Mouse (Mus musculus) thymus, postnatal 25 days (tissue): ENCODE data around the gene Cd200r2.
"Not testable (repeated sequence)": the region's sequence is repeated elsewhere in the genome, so short reads cannot be mapped to it uniquely, and the experiment has no call there.

Experiments used
- DNase-seq: peaks from one replicate; pipeline ENCODE4 v3.0.0; 2022

Cd200r2 gene

DNA sequence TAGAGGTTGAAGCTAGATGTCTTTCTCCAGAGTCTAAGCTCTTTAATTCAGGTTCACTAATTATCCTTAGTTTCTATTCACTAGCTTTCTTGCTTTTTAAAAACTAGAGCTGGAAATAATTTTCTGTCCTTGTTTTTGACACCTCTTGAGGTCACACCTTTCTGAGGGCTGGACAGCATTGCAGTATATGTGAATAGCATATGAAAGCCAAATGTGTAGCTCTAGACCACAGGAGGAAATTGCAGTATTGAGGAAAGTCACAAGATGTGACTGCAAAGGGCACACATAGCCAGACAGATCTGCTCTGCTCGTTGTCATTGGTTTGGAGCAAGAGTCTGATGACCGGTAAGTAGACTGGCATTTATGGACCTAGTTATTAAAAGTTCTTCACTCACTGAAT is at the start of gene Cd200r2:
Cd200r2 (plus strand) TSS at position 301 of the 400 bp plus-strand sequence.
- DNase-seq, result no peak

DNA sequence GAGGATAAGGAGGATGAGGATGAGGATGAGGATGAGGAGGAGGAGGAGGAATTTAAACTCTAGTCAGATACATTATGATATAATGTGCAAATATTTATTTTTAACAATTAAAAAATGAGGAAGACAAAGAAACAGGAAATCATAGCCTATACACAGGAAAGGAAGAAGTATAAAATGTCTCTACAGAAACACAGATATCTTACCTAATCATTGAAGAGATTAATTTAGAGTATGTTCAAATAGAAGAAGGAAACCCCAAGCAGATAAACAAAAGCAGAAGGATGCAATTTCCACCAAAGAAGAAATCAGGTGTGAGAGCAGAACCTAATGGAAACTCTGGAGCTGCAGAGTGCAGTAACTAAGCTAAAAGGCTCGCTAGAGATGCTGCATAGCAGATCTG is 48.9 kb upstream of the Cd200r2 start:
- DNase-seq, result no peak

DNA sequence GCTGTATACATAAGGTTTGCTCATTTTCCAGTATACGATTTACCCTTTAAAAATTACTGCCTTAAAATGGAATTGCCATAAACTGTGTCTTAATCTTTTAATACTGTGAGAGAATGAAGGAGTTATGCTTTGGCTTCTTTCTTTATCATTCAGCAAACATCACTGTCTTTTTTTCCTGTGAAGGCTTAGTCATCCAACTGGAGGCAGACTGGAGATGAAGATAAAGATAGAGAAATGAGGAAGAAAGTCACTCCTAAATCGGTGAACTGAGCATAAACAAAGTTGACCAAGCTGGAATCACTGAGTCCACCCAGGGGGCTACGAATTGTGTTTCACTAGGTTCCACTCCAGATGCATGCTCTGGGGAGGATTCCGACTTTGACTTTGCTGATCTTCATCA is 46.4 kb upstream of the Cd200r2 start:
- DNase-seq, result no peak

DNA sequence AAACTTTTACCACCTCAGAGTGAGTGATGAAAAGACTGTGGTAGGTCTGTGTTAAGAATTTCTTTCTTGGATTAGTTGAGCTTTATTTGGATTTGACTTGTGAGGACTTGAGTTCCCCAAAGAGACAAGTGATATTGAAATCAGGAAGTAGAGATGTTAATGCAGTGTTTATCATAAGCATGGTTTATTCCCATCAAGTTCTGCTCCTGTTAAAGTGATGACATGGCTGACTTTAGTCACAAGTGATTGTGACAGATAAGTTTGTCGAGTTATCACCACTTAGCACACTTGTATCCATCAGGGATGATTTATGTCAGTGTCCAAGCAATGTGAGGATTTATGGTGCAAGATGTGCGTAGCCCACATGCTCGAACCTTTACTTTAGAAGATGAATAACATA is 34.6 kb upstream of the Cd200r2 start:
- DNase-seq, result no peak

DNA sequence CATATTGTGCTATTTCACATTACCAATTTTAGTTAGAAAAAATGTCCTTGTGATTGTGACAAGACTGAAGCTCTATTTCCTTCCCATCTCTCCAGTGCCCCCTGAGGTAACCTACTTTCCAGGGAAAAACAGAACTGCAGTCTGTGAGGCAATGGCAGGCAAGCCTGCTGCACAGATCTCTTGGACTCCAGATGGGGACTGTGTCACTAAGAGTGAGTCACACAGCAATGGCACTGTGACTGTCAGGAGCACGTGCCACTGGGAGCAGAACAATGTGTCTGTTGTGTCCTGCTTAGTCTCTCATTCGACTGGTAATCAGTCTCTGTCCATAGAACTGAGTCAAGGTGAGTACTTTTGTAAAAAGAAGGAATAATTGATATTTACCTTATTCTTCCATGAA is 33.7 kb upstream of the Cd200r2 start:
- not testable (repeated sequence) for DNase-seq

DNA sequence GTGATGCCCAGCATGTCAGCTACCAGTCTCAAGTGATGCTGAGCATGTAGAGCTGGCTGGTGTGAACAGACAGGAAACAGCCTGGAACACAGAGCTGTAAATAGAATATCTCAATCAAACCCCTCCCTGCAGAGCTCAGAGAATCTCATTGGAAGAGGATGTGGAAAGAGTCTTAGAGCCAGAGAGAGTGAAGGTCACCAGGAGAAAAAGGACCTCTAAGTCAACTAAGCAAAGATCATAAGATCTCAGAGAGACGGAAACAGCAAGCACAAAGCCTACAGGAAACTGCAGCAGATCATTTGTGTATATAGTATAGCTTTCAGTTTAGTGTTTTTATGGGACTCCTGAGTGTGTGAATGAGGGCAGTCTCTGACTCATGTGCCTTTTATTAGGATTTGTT is 8.3 kb downstream of the Cd200r2 start:
- no peak for DNase-seq

- DNase-seq, result no peak
Measured at GRCm38 (mm10) chr16:44876625-44877024, 9.7 kb downstream of the Cd200r2 start.

GRCm38 (mm10) chr16:44877595-44877994 is 10.7 kb downstream of the Cd200r2 start:
- DNase-seq, result no peak

GRCm38 (mm10) chr16:44890814-44891213 is 23.9 kb downstream of the Cd200r2 start:
- DNase-seq, result no peak

- no peak for DNase-seq
Measured at GRCm38 (mm10) chr16:44932016-44932415, 65.1 kb downstream of the Cd200r2 start.

GRCm38 (mm10) chr16:44943468-44943867 is 76.6 kb downstream of the Cd200r2 start, which contains the start of gene Cd200r3:
Gene Cd200r3 (plus strand): TSS chr16:44943678.
- no peak for DNase-seq

- no peak for DNase-seq
Measured at GRCm38 (mm10) chr16:44951360-44952114, 84.6 kb downstream of the Cd200r2 start.

GRCm38 (mm10) chr16:44962296-44962695 is 95.4 kb downstream of the Cd200r2 start:
- DNase-seq, result no peak

DNA sequence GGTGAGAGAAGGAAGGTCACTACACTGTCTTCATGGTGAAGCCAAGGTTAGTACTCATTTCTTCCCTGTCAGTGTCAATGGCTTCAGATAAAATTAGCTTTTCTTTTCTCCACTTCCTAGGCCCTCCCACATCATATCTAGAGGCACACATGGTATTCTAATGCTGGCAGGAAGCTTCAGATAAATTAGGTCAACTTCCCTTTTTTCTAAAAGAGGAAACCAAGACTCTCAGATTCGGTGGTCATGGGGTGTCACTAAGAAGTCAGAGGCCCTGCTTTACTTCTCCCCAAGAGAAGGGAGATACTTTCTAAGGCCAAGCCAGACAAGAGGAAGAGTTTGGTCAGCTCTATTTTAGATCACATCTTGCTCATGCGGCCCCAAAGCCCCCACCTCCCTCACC is 95.9 kb downstream of the Cd200r2 start:
- DNase-seq, result no peak

- DNase-seq, result no peak
Measured at GRCm38 (mm10) chr16:44964526-44965374, 97.9 kb downstream of the Cd200r2 start.

- DNase-seq, result no peak
Measured at GRCm38 (mm10) chr16:44965428-44965827, 98.5 kb downstream of the Cd200r2 start.
